Comparison of ENCODE assay signal across 20 mouse cellular contexts in genomic region chr9:9886210-9886609, GRCm38 (mm10).
DNase-seq lines count a peak whose midpoint lies in the region; ATAC-seq lines count a peak whose summit lies in the region.
"Had no signal": no experiment of that assay in that cellular context is flagged by ENCODE, and none has a peak within 500 bp of the region (broad histone marks: within the 10 kb centered on the region; RNA-seq: fewer than 3 reads in every experiment).

No protein-coding gene starts in this region.

- H3K9me3 ChIP-seq in kidney, embryonic 14.5 days (ENCODE audit: control insufficient read depth, low read length), result no peaks in the 10 kb centered on the region
- H3K9me3 ChIP-seq: embryonic facial prominence, embryonic 12.5 days; hindbrain, embryonic 15.5 days; liver, embryonic 12.5 days; lung, embryonic 15.5 days had no signal

- WGBS in kidney, embryonic 14.5 days, result 65% methylated on average over 6 of the region's 6 CpGs

- ATAC-seq in kidney, embryonic 14.5 days (ENCODE audit: low FRiP score, low TSS enrichment), result no peak
- ATAC-seq in megakaryocyte progenitor cell, adult 5-6 weeks (replicated peaks; ENCODE audit: poor library complexity), result no peak
- ATAC-seq: activated CD4-positive, CD25-positive, alpha-beta regulatory T cell, adult 4 months; forebrain, postnatal 0 days; intestine, embryonic 16.5 days; liver, embryonic 12.5 days; midbrain, embryonic 16.5 days; Patski had no signal

- no peaks in the 10 kb centered on the region for H3K27me3 ChIP-seq in kidney, embryonic 14.5 days (ENCODE audit: control insufficient read depth, insufficient read depth, low read length)
- H3K27me3 ChIP-seq: embryonic facial prominence, embryonic 12.5 days; hindbrain, embryonic 15.5 days; liver, embryonic 12.5 days; lung, embryonic 15.5 days; Patski had no signal

- H3K4me1 ChIP-seq in kidney, embryonic 14.5 days (ENCODE audit: control insufficient read depth, insufficient read depth, low read length), result no peaks in the 10 kb centered on the region
- H3K4me1 ChIP-seq: hindbrain, embryonic 15.5 days; liver, embryonic 12.5 days; lung, embryonic 15.5 days had no signal

- no peak overlapping the region for H3K4me3 ChIP-seq in kidney, embryonic 14.5 days (ENCODE audit: low read length)
- H3K4me3 ChIP-seq: embryonic facial prominence, embryonic 12.5 days; hindbrain, embryonic 15.5 days; left cerebral cortex, adult 2 months; liver, embryonic 12.5 days; lung, embryonic 15.5 days had no signal

- H3K27ac ChIP-seq in kidney, embryonic 14.5 days (ENCODE audit: low read depth, low read length), result no peak overlapping the region
- H3K27ac ChIP-seq: embryonic facial prominence, embryonic 12.5 days; hindbrain, embryonic 15.5 days; left cerebral cortex, adult 2 months; liver, embryonic 12.5 days; lung, embryonic 15.5 days had no signal

- no peak overlapping the region for H3K4me2 ChIP-seq in kidney, embryonic 14.5 days (replicated peaks; ENCODE audit: low read depth, low read length)
- H3K4me2 ChIP-seq: embryonic facial prominence, embryonic 12.5 days; hindbrain, embryonic 15.5 days; liver, embryonic 12.5 days; lung, embryonic 15.5 days had no signal

- no peak overlapping the region for H3K9ac ChIP-seq in kidney, embryonic 14.5 days (ENCODE audit: low read depth, low read length)
- H3K9ac ChIP-seq: embryonic facial prominence, embryonic 12.5 days; forebrain, postnatal 0 days; hindbrain, embryonic 15.5 days; liver, embryonic 12.5 days; lung, embryonic 15.5 days had no signal

- no peaks in the 10 kb centered on the region for H3K36me3 ChIP-seq in kidney, embryonic 14.5 days (ENCODE audit: control insufficient read depth, insufficient read depth, low read length)
- H3K36me3 ChIP-seq: embryonic facial prominence, embryonic 12.5 days; hindbrain, embryonic 15.5 days; liver, embryonic 12.5 days; lung, embryonic 15.5 days had no signal

- peak; percentile 94 for DNase-seq in heart, adult 11 months
- no peak for DNase-seq in heart, postnatal 4 days
- peak; percentile 28 for DNase-seq in kidney, adult 9 months
- DNase-seq in urinary bladder, postnatal 36 days (ENCODE audit: low spot score in 2 of 2), result peak; percentile 1 to 5
- DNase-seq in urinary bladder, adult 2 months (ENCODE audit: low spot score), result no peak
- no peak for DNase-seq in cerebellum, adult 9-10 months
- DNase-seq: B cell, adult 2 months; cerebellum, adult 2 months; forebrain, postnatal 0 days had no signal

Comparison
In these comparisons a context has a peak if more than half of its experiments do, and no peak if none do; other contexts are left out.
1. DNase-seq: peak in heart, adult 11 months (single experiment), kidney, adult 9 months (single experiment) and urinary bladder, postnatal 36 days (2 of 2); none in heart, postnatal 4 days (single experiment), urinary bladder, adult 2 months (single experiment) and cerebellum, adult 9-10 months (single experiment).